Mouse (Mus musculus): ENCODE measurements at regions not wholly inside any gene's neighbourhood (a gene's known extent, or its start where the extent isn't known, plus 50 kb on each side); places are given as distances from the start of the nearest gene placed in this dataset.

DNA sequence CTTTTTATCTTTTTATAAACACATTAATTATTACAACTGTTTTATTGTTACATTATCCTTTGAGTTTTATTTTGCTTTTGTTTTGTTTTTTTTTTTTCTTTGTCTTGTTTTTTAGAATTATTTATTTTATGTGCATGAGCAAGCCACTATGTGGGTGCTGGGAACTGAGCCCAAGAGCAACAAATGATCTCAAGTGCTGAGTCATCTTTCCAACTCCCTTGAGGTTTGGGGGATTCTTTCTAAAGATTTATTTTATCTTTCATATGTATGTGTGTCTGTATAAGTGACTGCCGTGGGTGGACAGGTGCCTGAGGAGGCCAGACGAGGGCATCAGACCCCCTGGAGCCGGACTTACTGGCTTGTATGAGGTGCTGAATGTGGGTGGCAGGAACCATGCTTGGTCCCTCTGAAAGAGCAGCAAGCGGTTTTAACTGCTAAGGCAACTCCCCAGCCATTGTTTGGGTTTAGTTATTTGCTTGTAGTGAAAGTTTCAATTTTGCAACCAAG, 244.9 kb upstream of the Jmjd1c start:
- no peak overlapping the region for H3K27ac ChIP-seq (ENCODE audit: low read depth, low read length)
- no peak overlapping the region for H3K4me2 ChIP-seq
- no peaks in the 10 kb centered on the region for H3K4me1 ChIP-seq (replicated peaks; ENCODE audit: control insufficient read depth, insufficient read depth, low read length)
- WGBS, result 69% methylated on average over 4 of the region's 4 CpGs
- no peak overlapping the region for H3K9ac ChIP-seq (ENCODE audit: low read depth, low read length)
- no peaks in the 10 kb centered on the region for H3K9me3 ChIP-seq (ENCODE audit: control insufficient read depth, low read length)
- H3K4me3 ChIP-seq (ENCODE audit: low read depth, low read length), result no peak overlapping the region
- no peaks in the 10 kb centered on the region for H3K36me3 ChIP-seq (ENCODE audit: control insufficient read depth, insufficient read depth, low read length)
- DNase-seq (ENCODE audit: low spot score) (no peak), ATAC-seq (replicated peaks; ENCODE audit: low FRiP score) (no peak)
- H3K27me3 ChIP-seq (replicated peaks; ENCODE audit: control insufficient read depth, insufficient read depth, low read length), result no peaks in the 10 kb centered on the region

DNA sequence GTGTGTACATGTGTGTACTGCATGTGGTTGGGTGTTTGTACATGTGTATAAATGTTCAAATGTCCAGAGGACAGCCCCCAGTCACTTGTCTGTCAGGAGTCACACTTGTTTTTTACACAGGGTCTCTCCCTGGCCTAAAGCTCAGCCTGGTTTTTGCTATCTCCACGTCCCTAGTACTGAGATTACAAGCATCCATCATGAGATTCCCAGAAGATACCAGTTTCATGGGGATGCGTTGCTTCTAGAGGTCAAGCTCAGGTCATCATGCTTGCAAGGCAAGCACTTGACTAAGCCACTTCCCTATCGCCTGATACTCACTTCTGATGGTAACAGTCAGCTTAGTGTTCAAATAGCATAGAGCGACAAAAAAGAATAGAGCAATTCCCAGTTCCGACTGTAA, 244.1 kb upstream of the Jmjd1c start:
- DNase-seq (ENCODE audit: low spot score), result no peak
- no peak overlapping the region for H3K27ac ChIP-seq (ENCODE audit: low read depth, low read length)
- no peaks in the 10 kb centered on the region for H3K4me1 ChIP-seq (replicated peaks; ENCODE audit: control insufficient read depth, insufficient read depth, low read length)
- H3K27me3 ChIP-seq (replicated peaks; ENCODE audit: control insufficient read depth, insufficient read depth, low read length), result no peaks in the 10 kb centered on the region
- H3K9me3 ChIP-seq (ENCODE audit: control insufficient read depth, low read length), result no peaks in the 10 kb centered on the region
- ATAC-seq (replicated peaks; ENCODE audit: low FRiP score), result no peak
- whole genome bisulfite sequencing, result 58% methylated on average over 5 of the region's 5 CpGs
- H3K36me3 ChIP-seq (ENCODE audit: control insufficient read depth, insufficient read depth, low read length), result no peaks in the 10 kb centered on the region
- no peak overlapping the region for H3K9ac ChIP-seq (ENCODE audit: low read depth, low read length)
- no peak overlapping the region for H3K4me3 ChIP-seq (ENCODE audit: low read depth, low read length)
- H3K4me2 ChIP-seq, result no peak overlapping the region

DNA sequence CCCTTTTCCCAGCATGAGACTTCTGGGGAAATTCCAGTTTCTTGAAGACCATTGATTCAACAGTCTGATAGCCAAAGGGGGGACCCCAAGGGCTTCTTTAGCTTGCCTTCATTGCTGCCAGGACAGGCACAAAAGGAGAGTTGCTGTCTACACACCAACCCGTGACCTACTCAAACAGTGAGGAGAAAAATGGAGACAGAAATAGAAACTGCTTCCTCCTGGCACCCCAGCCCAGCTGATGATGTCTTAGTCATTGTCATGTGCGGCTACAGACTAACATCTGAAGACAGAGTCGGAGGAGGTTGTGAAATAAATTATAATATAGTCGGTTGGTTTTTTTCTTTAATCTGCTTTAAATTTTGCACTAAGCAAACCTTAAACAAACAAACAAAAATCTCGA, 243.2 kb upstream of the Jmjd1c start:
- H3K4me2 ChIP-seq, result peak overlapping the region; percentile 46
- DNase-seq (ENCODE audit: low spot score), result no peak
- H3K4me3 ChIP-seq (ENCODE audit: low read depth, low read length), result no peak overlapping the region
- H3K36me3 ChIP-seq (ENCODE audit: control insufficient read depth, insufficient read depth, low read length), result no peaks in the 10 kb centered on the region
- no peaks in the 10 kb centered on the region for H3K4me1 ChIP-seq (replicated peaks; ENCODE audit: control insufficient read depth, insufficient read depth, low read length)
- no peaks in the 10 kb centered on the region for H3K27me3 ChIP-seq (replicated peaks; ENCODE audit: control insufficient read depth, insufficient read depth, low read length)
- 30% methylated on average over 5 of the region's 5 CpGs for WGBS
- H3K9me3 ChIP-seq (ENCODE audit: control insufficient read depth, low read length), result no peaks in the 10 kb centered on the region
- no peak overlapping the region for H3K27ac ChIP-seq (ENCODE audit: low read depth, low read length)
- no peak; the same call in 1 of the 2 replicates for ATAC-seq (replicated peaks; ENCODE audit: low FRiP score)
- no peak overlapping the region for H3K9ac ChIP-seq (ENCODE audit: low read depth, low read length)

DNA sequence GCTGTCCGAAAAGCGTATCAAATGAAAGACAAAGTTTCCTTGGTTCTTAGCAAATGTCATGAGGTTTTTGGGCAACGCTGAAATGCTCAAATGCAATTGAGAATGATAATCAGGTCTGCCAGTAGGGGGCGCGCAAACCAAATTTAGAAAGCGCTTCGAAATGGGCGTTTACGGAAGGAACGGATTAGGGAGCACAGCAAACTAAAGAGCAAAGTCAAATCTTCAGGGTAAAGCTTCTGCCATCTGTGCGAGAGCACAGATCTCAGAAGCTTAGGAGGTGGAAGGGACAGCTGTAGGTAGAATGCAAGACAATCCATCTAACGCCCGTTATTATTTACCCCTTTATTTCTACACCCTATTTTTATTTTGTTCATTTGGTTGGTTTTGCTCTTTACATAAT, 242.7 kb upstream of the Jmjd1c start:
- Histone ChIP-seq H3K9ac (ENCODE audit: low read depth, low read length) (no peak overlapping the region), H3K4me2 (peak overlapping the region; percentile 46), H3K36me3 (ENCODE audit: control insufficient read depth, insufficient read depth, low read length) (no peaks in the 10 kb centered on the region), H3K27ac (ENCODE audit: low read depth, low read length) (no peak overlapping the region), H3K27me3 (replicated peaks; ENCODE audit: control insufficient read depth, insufficient read depth, low read length) (no peaks in the 10 kb centered on the region), H3K9me3 (ENCODE audit: control insufficient read depth, low read length) (no peaks in the 10 kb centered on the region), H3K4me3 (ENCODE audit: low read depth, low read length) (no peak overlapping the region), H3K4me1 (replicated peaks; ENCODE audit: control insufficient read depth, insufficient read depth, low read length) (no peaks in the 10 kb centered on the region)
- WGBS, result 11% methylated on average over 13 of the region's 13 CpGs
- peak; percentile 74 for DNase-seq (ENCODE audit: low spot score)
- ATAC-seq (replicated peaks; ENCODE audit: low FRiP score), result no peak

DNA sequence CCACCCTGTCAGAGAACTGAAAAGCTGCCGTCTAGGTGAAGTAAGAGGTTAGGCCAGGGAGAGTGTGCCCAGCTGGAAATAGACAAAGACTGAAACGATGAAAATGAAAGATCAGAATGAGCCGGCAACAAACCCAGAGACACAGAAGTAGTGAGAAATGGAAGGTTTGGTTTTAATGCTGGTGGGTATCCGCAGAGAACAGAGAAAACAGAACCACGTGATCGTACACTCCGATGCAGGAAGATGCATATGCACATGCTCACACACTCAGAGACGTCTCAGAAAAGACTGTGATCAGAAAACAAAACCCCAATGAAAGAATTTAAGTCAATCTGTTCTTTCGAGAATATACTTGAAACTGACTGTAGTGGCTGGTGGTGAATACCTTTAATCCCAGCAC, 241.0 kb upstream of the Jmjd1c start:
- ATAC-seq (replicated peaks; ENCODE audit: low FRiP score) (no peak), DNase-seq (ENCODE audit: low spot score) (no peak)
- no peaks in the 10 kb centered on the region for H3K4me1 ChIP-seq (replicated peaks; ENCODE audit: control insufficient read depth, insufficient read depth, low read length)
- 88% methylated on average over 9 of the region's 9 CpGs for WGBS
- H3K4me2 ChIP-seq, result no peak overlapping the region
- H3K27me3 ChIP-seq (replicated peaks; ENCODE audit: control insufficient read depth, insufficient read depth, low read length), result no peaks in the 10 kb centered on the region
- no peaks in the 10 kb centered on the region for H3K36me3 ChIP-seq (ENCODE audit: control insufficient read depth, insufficient read depth, low read length)
- H3K27ac ChIP-seq (ENCODE audit: low read depth, low read length), result no peak overlapping the region
- no peak overlapping the region for H3K4me3 ChIP-seq (ENCODE audit: low read depth, low read length)
- H3K9ac ChIP-seq (ENCODE audit: low read depth, low read length), result no peak overlapping the region
- H3K9me3 ChIP-seq (ENCODE audit: control insufficient read depth, low read length), result no peaks in the 10 kb centered on the region

DNA sequence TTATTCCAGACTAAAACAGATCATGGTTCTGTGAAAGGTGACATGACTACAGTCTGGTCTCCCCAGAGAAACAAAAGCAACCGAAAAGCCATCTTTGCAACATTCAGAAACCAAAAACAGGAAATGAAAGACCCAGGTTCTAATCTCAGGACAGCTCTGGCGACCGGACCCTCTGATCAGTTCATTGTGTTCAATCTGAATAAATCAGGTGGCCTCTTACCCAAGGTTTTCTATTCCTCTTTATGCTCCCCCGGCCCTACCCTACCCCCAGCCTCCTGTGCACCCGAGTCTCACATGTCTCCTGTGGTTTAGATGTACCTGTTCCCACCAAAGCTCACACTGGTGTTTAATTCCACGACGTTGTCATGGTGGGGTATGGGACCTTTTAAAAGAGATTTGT, 238.6 kb upstream of the Jmjd1c start:
- no peaks in the 10 kb centered on the region for H3K36me3 ChIP-seq (ENCODE audit: control insufficient read depth, insufficient read depth, low read length)
- WGBS, result 80% methylated on average over 7 of the region's 7 CpGs
- no peak overlapping the region for H3K4me2 ChIP-seq
- no peak overlapping the region for H3K4me3 ChIP-seq (ENCODE audit: low read depth, low read length)
- no peak overlapping the region for H3K27ac ChIP-seq (ENCODE audit: low read depth, low read length)
- H3K9me3 ChIP-seq (ENCODE audit: control insufficient read depth, low read length), result no peaks in the 10 kb centered on the region
- H3K4me1 ChIP-seq (replicated peaks; ENCODE audit: control insufficient read depth, insufficient read depth, low read length), result no peaks in the 10 kb centered on the region
- ATAC-seq (replicated peaks; ENCODE audit: low FRiP score), result no peak
- no peak for DNase-seq (ENCODE audit: low spot score)
- H3K9ac ChIP-seq (ENCODE audit: low read depth, low read length), result no peak overlapping the region
- H3K27me3 ChIP-seq (replicated peaks; ENCODE audit: control insufficient read depth, insufficient read depth, low read length), result no peaks in the 10 kb centered on the region

DNA sequence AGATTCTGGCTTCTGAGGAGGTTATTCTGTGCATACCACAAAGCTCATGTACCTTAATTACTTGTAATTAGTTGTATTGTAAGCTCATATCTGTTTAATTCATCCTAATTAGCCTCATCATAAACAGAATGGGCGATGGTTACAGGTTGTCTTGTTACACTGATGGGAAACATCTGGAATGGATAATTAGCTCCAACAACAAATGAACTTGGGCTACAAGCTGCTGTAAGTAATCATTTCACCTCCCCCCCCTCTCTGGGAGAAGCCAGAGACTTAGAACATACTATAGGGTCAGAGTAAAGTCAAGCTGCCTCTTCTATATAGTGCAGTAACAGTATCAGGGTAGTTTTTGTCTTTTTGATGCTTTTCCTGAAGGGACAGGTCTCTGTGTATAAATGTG, 234.5 kb upstream of the Jmjd1c start:
- DNase-seq (ENCODE audit: low spot score) (no peak), ATAC-seq (replicated peaks; ENCODE audit: low FRiP score) (no peak)
- Histone ChIP-seq H3K4me2 (no peak overlapping the region), H3K9ac (ENCODE audit: low read depth, low read length) (no peak overlapping the region), H3K4me3 (ENCODE audit: low read depth, low read length) (no peak overlapping the region), H3K4me1 (replicated peaks; ENCODE audit: control insufficient read depth, insufficient read depth, low read length) (no peaks in the 10 kb centered on the region; the same call in 1 of the 2 replicates), H3K9me3 (ENCODE audit: control insufficient read depth, low read length) (no peaks in the 10 kb centered on the region), H3K36me3 (ENCODE audit: control insufficient read depth, insufficient read depth, low read length) (no peaks in the 10 kb centered on the region), H3K27me3 (replicated peaks; ENCODE audit: control insufficient read depth, insufficient read depth, low read length) (no peaks in the 10 kb centered on the region), H3K27ac (ENCODE audit: low read depth, low read length) (no peak overlapping the region)
- WGBS, result 77% methylated on average over 1 of the region's 1 CpGs

DNA sequence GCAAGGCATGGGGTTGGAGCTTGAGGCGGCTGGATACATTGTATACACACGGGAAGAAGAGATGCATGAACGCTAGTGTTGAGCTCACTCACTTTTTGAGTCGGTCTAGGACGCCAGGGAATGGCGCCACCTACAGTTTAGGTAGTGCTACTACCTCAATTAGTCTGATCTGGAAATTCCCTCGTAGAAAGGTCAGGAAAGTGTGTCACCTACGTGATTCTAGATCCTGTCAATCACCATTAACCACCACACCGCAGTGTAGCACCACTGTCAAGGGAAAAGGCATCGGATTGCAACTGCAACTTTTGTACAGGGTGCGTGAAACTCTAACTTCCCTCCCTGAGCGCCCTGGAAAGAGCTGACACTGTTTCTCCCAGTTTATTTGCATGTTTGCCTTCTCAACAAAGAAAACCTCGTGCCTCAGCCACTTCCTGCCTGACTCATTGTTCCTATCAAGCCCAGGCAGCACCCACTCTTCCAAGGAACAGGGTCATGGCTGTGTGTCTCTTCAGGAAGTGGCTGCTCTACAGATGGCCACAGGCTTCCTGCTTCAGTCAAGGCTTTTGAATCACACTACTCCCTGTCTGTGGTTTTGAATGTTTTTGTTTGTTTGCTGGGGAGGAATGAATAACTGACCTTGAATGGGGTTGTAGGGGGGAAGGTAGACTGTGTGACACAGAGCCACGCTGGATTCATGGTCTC, 231.6 kb upstream of the Jmjd1c start:
- Histone ChIP-seq H3K36me3 (ENCODE audit: control insufficient read depth, insufficient read depth, low read length) (no peaks in the 10 kb centered on the region), H3K4me2 (peak overlapping the region; percentile 1; the same call in 1 of the 2 replicates), H3K9ac (ENCODE audit: low read depth, low read length) (no peak overlapping the region), H3K27ac (ENCODE audit: low read depth, low read length) (peak overlapping the region; percentile 19; the same call in 1 of the 2 replicates), H3K4me3 (ENCODE audit: low read depth, low read length) (no peak overlapping the region), H3K4me1 (replicated peaks; ENCODE audit: control insufficient read depth, insufficient read depth, low read length) (no peaks in the 10 kb centered on the region; the same call in 1 of the 2 replicates), H3K27me3 (replicated peaks; ENCODE audit: control insufficient read depth, insufficient read depth, low read length) (no peaks in the 10 kb centered on the region), H3K9me3 (ENCODE audit: control insufficient read depth, low read length) (no peaks in the 10 kb centered on the region)
- DNase-seq (ENCODE audit: low spot score) (peak; percentile 41), ATAC-seq (replicated peaks; ENCODE audit: low FRiP score) (peak; percentile 85)
- 36% methylated on average over 14 of the region's 14 CpGs for WGBS

DNA sequence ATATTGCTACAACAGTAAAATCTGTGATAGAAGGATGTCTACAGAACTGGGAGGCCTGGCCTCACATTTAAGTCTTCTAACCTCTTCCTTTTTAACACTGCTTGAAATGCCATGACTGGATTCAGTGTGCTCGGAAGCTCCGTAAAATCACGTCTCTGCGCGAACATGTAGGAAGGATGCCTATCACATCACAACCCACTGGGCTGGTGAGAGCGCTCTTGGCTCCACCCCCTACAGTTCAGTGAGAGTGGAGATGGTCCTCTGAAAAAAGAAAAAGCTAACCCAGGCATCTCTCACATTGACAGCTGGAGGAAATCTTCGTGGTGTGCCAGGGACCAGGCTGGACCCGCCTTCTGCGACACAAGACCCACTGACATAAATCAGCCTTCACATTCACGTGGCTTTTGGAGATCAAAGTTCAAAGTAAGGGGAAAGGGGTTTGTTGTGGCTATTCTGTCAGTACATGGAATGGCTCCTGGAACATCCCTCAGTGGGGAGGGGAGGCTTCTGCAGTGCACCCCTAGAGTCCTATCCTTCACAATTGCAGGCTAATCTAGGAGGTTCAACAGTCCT, 230.8 kb upstream of the Jmjd1c start:
- Histone ChIP-seq H3K27me3 (replicated peaks; ENCODE audit: control insufficient read depth, insufficient read depth, low read length) (no peaks in the 10 kb centered on the region), H3K4me2 (no peak overlapping the region), H3K4me3 (ENCODE audit: low read depth, low read length) (no peak overlapping the region), H3K9ac (ENCODE audit: low read depth, low read length) (no peak overlapping the region), H3K4me1 (replicated peaks; ENCODE audit: control insufficient read depth, insufficient read depth, low read length) (no peaks in the 10 kb centered on the region; the same call in 1 of the 2 replicates), H3K36me3 (ENCODE audit: control insufficient read depth, insufficient read depth, low read length) (no peaks in the 10 kb centered on the region), H3K27ac (ENCODE audit: low read depth, low read length) (peak overlapping the region; percentile 19; the same call in 1 of the 2 replicates), H3K9me3 (ENCODE audit: control insufficient read depth, low read length) (no peaks in the 10 kb centered on the region)
- ATAC-seq (replicated peaks; ENCODE audit: low FRiP score) (no peak), DNase-seq (ENCODE audit: low spot score) (no peak)
- WGBS, result 52% methylated on average over 10 of the region's 10 CpGs
